Mouse (Mus musculus) neural tube, embryonic 15.5 days (tissue): ENCODE results near the gene Hc. TPM values are rescaled to one million over a fixed set of nuclear protein-coding genes. Genes with fewer than 3 reads are reported as not detected.

Experiments
- ATAC-seq: fragments of 200-750 bp; cut with Nextera tagmentation; 2 replicates; pipeline ENCODE4 v1.8.0; 2017; ENCODE audit warnings: mild to moderate bottlenecking, moderate TSS enrichment, moderate library complexity; ENCODE audit not compliant: low FRiP score
- H3K27ac ChIP-seq: fragments of 300-500 bp; sonication (generic); replicated peaks from 2 replicates; pipeline ENCODE4 v1.5.1; 2015; ENCODE audit warnings: mild to moderate bottlenecking, inconsistent platforms
- H3K27me3 ChIP-seq: fragments of 300-500 bp; sonication (generic); replicated peaks from 2 replicates; pipeline ENCODE4 v1.6.1; 2015; ENCODE audit warnings: inconsistent platforms
- H3K36me3 ChIP-seq: fragments of 300-500 bp; sonication (generic); 2 replicates; pipeline ENCODE4 v1.6.1; 2015; ENCODE audit warnings: inconsistent platforms
- H3K4me1 ChIP-seq: fragments of 300-500 bp; sonication (generic); 2 replicates; pipeline ENCODE4 v1.6.1; 2015; ENCODE audit warnings: inconsistent platforms
- H3K4me2 ChIP-seq: fragments of 300-500 bp; sonication (generic); 2 replicates; pipeline ENCODE4 v1.6.1; 2015; ENCODE audit warnings: inconsistent platforms, mild to moderate bottlenecking, moderate library complexity
- H3K4me3 ChIP-seq: fragments of 300-500 bp; sonication (generic); replicated peaks from 2 replicates; pipeline ENCODE4 v1.5.1; 2015; ENCODE audit warnings: mild to moderate bottlenecking, inconsistent platforms
- H3K9ac ChIP-seq: fragments of 300-500 bp; sonication (generic); replicated peaks from 2 replicates; pipeline ENCODE4 v1.6.1; 2015; ENCODE audit warnings: mild to moderate bottlenecking, inconsistent platforms
- H3K9me3 ChIP-seq: fragments of 300-500 bp; sonication (generic); replicated peaks from 2 replicates; pipeline ENCODE4 v1.6.1; 2016; ENCODE audit warnings: inconsistent platforms
- WGBS: fragments of 180-500 bp; shearing (Covaris S2); methylation state at CpG from one replicate; pipeline ENCODE4 v1.1.7; 2015; ENCODE audit warnings: mixed read lengths; 5-methylcytosine and 5-hydroxymethylcytosine counted together
- polyA plus RNA-seq: library from polyadenylated mRNA; unstranded; fragments of >200 nt; fragmentation: Nextera tagmentation; extraction: Ambion mirVana; gene quantifications from 2 replicates; pipeline ENCODE4 v1.2.1, GENCODE M21; 2015

Gene Hc
- polyA plus RNA-seq, 1 experiment from 2014 or later, result 0.61 TPM

DNA sequence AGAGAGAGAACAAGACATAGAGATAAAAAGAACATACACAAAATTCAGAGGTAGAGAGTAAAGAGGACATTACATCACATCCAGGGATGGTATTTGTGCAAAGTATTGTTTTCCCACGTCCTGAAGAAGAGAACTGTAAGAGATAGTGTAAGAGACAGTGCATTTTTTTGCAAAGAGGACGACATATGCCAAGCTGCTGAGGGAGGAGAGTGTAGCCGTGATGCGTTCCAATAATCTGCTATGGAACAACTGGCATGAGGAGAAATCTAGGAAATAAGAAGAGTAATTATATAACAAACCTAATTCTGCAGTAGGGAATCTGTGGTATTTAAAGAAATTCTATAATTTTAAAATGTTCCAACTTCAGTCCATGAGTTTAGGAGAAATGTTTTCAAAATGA, 26.2 kb upstream of the Hc start:
- H3K4me1 ChIP-seq, result no peaks in the 10 kb centered on the region
- H3K9me3 ChIP-seq, result no peaks in the 10 kb centered on the region
- H3K4me3 ChIP-seq, result no peak overlapping the region
- H3K9ac ChIP-seq, result no peak overlapping the region
- H3K4me2 ChIP-seq, result no peak overlapping the region
- WGBS, result 76% methylated on average over 4 of the region's 4 CpGs
- H3K36me3 ChIP-seq, result no peaks in the 10 kb centered on the region
- H3K27me3 ChIP-seq, result no peaks in the 10 kb centered on the region
- H3K27ac ChIP-seq, result no peak overlapping the region
- no peak for ATAC-seq

DNA sequence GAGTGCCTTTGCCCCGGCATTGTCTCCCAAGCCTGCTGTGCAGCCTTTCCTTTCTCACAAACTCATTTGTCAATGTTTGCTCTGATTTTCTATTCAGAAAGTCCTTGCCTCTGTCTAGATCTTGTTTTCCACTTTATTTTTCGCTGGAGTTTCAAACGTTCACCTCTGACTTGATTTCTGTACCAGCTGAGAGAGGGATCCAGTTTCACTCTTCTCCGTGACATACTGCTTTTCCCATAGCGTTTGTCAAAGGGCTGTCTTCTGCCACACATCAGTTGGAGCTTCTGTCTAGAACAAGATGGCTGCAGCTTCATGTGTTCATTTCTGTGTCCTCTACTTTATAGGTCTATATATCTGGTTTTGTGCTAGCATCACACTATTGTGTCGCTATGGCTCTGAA, 17.9 kb upstream of the Hc start:
- 72% methylated on average over 6 of the region's 6 CpGs for WGBS
- no peaks in the 10 kb centered on the region for H3K4me1 ChIP-seq
- H3K4me3 ChIP-seq, result no peak overlapping the region
- no peak overlapping the region for H3K27ac ChIP-seq
- no peak overlapping the region for H3K9ac ChIP-seq
- no peaks in the 10 kb centered on the region for H3K9me3 ChIP-seq
- no peak overlapping the region for H3K4me2 ChIP-seq
- H3K27me3 ChIP-seq, result no peaks in the 10 kb centered on the region
- no peak for ATAC-seq
- no peaks in the 10 kb centered on the region for H3K36me3 ChIP-seq

DNA sequence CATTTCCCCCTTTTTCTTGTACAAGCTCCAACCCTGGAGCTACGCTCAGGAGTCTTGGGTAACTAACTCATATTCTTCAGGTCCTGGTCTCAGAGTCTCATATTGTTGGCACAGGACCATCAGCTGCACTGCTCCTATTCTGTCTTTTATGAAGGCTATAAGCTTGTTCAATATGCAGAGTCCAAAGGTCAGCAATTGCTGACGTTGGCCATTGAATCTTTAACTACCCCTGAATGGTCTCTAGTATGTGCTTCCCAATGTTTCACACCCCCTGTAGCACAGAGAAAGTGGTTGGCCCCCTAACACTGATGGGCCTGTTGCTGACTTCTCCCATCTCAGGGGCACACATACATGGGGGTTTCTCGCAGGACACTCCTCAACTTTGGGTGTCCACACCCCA, 13.1 kb upstream of the Hc start:
- Histone ChIP-seq H3K9ac (no peak overlapping the region), H3K36me3 (no peaks in the 10 kb centered on the region), H3K4me2 (no peak overlapping the region), H3K4me1 (no peaks in the 10 kb centered on the region), H3K4me3 (no peak overlapping the region), H3K27me3 (no peaks in the 10 kb centered on the region), H3K27ac (no peak overlapping the region), H3K9me3 (0 out of 2 replicates have a peak, but pooled peaks cover 3% of the 10 kb centered on the region)
- ATAC-seq, result no peak
- 82% methylated on average over 3 of the region's 3 CpGs for WGBS

DNA sequence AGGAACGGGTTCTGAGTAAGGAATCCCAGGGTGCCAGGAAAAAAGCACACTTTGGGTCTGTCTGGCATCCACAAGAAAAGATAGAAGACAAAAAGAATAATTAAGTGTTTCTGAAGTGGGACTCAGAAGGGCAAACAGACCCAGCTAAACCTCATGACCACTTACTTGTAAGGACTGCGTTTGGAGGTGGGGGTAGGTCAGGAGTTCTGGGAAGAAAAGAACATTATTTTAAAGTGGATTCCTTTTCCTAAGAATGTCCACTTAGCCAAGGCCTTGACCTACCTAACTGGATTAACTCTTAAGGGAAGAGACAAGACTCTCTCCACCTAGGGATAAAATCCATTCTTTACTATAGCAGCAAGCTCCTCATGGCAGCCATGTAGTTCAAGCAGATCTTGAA, 11.3 kb upstream of the Hc start:
- no peak for ATAC-seq

DNA sequence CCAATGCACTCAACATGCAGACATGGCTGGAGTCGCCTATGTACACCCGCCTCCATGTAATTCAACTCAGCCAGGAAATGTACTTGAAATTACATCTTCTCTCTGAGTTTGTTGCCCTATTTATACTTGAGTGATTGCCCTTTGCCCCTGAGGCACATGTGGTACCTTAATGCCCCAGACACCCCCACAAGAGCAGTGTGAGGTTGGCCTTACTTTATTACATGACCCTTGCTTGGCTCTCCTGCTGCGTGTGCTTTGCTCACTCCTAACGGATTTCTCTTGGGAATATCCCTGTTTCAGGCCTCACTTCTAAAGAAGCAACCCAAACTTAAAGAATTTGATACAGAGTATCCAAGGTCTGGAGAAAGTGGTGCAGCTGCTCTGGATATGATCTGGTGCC, 9.0 kb upstream of the Hc start:
- H3K27ac ChIP-seq, result no peak overlapping the region
- no peaks in the 10 kb centered on the region for H3K27me3 ChIP-seq
- WGBS, result 86% methylated on average over 4 of the region's 4 CpGs
- H3K9ac ChIP-seq, result no peak overlapping the region
- no peak overlapping the region for H3K4me2 ChIP-seq
- H3K36me3 ChIP-seq, result no peaks in the 10 kb centered on the region
- H3K4me3 ChIP-seq, result no peak overlapping the region
- H3K4me1 ChIP-seq, result no peaks in the 10 kb centered on the region
- 0 out of 2 replicates have a peak, but pooled peaks cover 3% of the 10 kb centered on the region for H3K9me3 ChIP-seq
- no peak for ATAC-seq

More for the DNA sequence above, 11.3 kb upstream of the Hc start:
- Histone ChIP-seq H3K4me3 (no peak overlapping the region), H3K27me3 (no peaks in the 10 kb centered on the region), H3K9me3 (0 out of 2 replicates have a peak, but pooled peaks cover 3% of the 10 kb centered on the region), H3K4me1 (no peaks in the 10 kb centered on the region), H3K4me2 (no peak overlapping the region), H3K9ac (no peak overlapping the region), H3K36me3 (no peaks in the 10 kb centered on the region), H3K27ac (no peak overlapping the region)
- WGBS, result 56% methylated on average over 2 of the region's 2 CpGs

DNA sequence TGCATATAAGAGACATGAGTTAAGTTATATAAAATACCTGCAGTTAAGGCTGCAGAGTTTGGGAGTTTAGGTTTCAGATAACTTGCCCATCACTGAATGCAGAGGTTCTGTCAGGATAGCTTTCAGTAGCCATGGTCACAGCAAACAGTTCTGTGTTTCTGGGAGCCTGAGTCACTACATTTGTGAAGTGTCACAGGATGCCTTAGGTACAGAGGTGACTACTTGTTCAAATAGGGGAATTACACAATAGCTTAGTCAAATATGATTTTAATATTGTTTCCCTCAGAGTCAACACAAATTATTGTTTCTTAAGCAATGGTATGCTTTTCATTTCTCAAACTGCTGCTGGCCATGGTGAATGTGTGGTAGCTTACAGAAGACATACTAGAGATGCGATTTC, 7.9 kb upstream of the Hc start:
- no peak overlapping the region for H3K9ac ChIP-seq
- WGBS, result 97% methylated on average over 1 of the region's 1 CpGs
- H3K27me3 ChIP-seq, result no peaks in the 10 kb centered on the region
- ATAC-seq, result no peak
- no peaks in the 10 kb centered on the region for H3K36me3 ChIP-seq
- no peak overlapping the region for H3K4me2 ChIP-seq
- H3K4me3 ChIP-seq, result no peak overlapping the region
- H3K27ac ChIP-seq, result no peak overlapping the region
- H3K9me3 ChIP-seq, result 0 out of 2 replicates have a peak, but pooled peaks cover 3% of the 10 kb centered on the region
- H3K4me1 ChIP-seq, result no peaks in the 10 kb centered on the region

DNA sequence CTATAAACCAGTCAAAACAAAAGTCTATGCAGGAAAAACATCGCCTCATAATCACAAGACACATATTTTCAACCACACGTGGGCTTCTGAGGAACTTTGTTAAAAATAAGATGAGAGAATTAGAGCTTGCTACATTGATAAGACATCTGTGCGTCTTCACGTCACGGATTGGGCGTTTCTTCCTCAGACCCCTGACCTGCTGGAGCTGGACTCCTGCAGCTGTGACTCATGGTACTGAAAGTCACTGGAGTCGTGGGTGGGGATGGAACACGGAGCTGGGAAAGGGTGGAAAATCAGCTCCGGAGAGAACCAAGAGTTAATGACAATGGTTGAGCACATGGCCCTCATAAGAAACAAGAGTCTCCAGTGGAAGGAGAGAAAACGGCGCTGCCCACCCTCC, 5.9 kb upstream of the Hc start:
- no peak for ATAC-seq
- no peaks in the 10 kb centered on the region for H3K9me3 ChIP-seq
- no peak overlapping the region for H3K4me2 ChIP-seq
- H3K36me3 ChIP-seq, result no peaks in the 10 kb centered on the region
- H3K9ac ChIP-seq, result no peak overlapping the region
- no peak overlapping the region for H3K4me3 ChIP-seq
- H3K27ac ChIP-seq, result no peak overlapping the region
- H3K27me3 ChIP-seq, result no peaks in the 10 kb centered on the region
- WGBS, result 92% methylated on average over 11 of the region's 11 CpGs
- H3K4me1 ChIP-seq, result no peaks in the 10 kb centered on the region

DNA sequence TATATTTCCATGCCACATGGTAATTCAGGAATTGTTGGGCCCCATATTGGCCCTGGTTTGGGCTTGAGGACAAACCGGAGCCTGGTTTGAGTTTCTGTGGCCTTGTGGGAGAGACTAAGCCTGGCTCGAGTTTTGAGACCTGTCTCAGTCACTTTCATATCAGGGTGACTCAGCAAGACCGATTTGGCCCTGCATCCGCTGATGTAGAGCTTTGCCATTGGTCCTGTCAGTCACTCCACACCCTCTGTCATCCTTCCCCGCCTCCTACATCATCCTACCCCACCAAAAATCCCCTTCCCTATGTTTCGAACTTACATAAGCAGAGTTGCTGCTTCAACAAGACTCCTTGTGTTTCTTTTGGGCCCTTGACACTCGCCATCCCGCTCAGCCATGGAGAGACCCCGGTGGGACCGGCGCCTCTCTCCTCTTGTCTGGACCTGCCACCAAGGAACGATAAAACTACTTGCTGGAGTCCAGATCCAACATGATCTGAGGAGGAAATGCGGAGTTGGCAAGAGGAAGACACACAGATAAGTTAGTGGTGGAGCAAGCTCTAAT, 5.4 kb upstream of the Hc start:
- H3K9me3 ChIP-seq, result no peaks in the 10 kb centered on the region
- WGBS, result 90% methylated on average over 13 of the region's 13 CpGs
- H3K9ac ChIP-seq, result no peak overlapping the region
- H3K27ac ChIP-seq, result no peak overlapping the region
- H3K4me3 ChIP-seq, result no peak overlapping the region
- H3K4me2 ChIP-seq, result no peak overlapping the region
- H3K4me1 ChIP-seq, result no peaks in the 10 kb centered on the region
- H3K27me3 ChIP-seq, result no peaks in the 10 kb centered on the region
- H3K36me3 ChIP-seq, result no peaks in the 10 kb centered on the region
- ATAC-seq, result no peak

DNA sequence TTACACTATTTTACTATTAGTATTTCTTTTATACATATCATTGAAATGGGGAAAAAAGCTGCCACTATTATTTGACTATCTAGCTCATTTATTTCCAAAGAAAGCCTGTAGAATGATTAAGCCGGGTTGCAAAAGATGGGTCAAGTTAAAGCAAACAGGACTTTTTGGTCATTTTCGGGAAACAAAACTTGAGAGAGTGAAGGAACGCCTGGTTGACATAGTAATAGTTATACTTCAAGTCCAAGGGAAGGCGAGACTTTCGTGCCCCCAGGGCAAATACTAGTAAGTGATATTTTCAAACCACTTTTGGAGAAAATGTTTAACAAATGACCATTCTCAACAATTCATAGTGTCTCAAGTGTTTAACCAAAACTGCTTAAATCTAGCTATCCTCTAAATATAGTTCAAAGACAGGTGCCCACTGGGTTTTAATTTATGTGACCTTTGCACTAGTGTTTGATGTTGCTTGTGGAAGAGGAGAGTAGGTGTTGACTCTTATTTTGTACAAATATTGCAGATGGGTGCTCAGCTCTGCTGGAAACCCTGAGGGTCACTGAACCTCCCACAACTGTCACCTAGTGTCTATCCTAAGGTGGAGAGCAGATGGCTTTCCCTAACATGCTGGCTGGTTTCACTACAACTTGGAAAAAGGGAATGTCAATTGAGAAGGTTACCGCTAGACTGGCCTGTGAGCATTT, 2.2 kb upstream of the Hc start:
- Histone ChIP-seq H3K4me1 (no peaks in the 10 kb centered on the region), H3K36me3 (no peaks in the 10 kb centered on the region), H3K9ac (no peak overlapping the region), H3K4me2 (no peak overlapping the region), H3K27me3 (no peaks in the 10 kb centered on the region), H3K9me3 (no peaks in the 10 kb centered on the region), H3K4me3 (no peak overlapping the region), H3K27ac (no peak overlapping the region)
- 93% methylated on average over 6 of the region's 6 CpGs for WGBS
- ATAC-seq, result no peak

DNA sequence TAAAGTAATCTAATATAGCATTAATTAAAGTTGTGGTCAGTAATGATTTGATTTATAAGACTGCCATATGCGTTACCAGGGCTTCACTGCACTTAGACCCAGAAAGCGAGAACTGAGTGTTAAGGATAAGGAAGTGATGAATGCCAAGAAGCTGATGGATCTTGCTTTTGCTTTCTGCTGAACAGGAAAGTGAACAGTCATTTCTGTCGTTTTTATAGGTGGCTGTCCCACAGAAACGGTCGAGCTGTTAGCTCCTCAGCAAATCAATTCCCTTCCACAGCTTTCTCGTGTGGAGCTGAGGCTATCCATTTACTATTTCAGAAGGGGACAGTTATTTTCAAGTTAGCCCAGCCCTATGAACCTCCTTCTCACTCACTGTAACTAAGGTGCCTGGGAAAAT, 341 bp downstream of the Hc start:
- ATAC-seq, result no peak
- no peak overlapping the region for H3K4me2 ChIP-seq
- H3K27me3 ChIP-seq, result no peaks in the 10 kb centered on the region
- WGBS, result 75% methylated on average over 6 of the region's 6 CpGs
- no peak overlapping the region for H3K9ac ChIP-seq
- H3K36me3 ChIP-seq, result no peaks in the 10 kb centered on the region
- H3K9me3 ChIP-seq, result no peaks in the 10 kb centered on the region
- H3K27ac ChIP-seq, result no peak overlapping the region
- no peak overlapping the region for H3K4me3 ChIP-seq
- H3K4me1 ChIP-seq, result no peaks in the 10 kb centered on the region

DNA sequence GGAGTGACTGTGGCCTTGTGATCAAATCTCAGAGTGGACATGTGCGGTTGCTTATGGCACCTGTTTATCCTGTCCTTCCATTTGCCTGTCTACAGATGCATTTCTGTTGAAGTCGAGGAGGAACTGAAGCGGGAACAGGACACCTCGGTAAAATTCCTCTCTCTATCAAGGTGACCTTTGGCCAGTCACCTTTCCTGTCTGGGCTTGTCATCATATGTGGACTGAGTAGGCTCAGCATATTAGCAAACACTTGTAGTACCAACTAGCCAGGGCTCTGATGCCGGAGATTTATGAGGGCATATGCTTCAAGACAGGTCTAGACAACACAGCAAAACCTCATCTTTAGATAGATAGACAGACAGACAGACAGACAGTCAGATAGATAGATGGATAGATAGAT, 982 bp downstream of the Hc start:
- Histone ChIP-seq H3K36me3 (no peaks in the 10 kb centered on the region), H3K27me3 (no peaks in the 10 kb centered on the region), H3K27ac (no peak overlapping the region), H3K9ac (no peak overlapping the region), H3K4me1 (no peaks in the 10 kb centered on the region), H3K9me3 (no peaks in the 10 kb centered on the region), H3K4me2 (no peak overlapping the region), H3K4me3 (no peak overlapping the region)
- 93% methylated on average over 5 of the region's 5 CpGs for WGBS
- ATAC-seq, result no peak

DNA sequence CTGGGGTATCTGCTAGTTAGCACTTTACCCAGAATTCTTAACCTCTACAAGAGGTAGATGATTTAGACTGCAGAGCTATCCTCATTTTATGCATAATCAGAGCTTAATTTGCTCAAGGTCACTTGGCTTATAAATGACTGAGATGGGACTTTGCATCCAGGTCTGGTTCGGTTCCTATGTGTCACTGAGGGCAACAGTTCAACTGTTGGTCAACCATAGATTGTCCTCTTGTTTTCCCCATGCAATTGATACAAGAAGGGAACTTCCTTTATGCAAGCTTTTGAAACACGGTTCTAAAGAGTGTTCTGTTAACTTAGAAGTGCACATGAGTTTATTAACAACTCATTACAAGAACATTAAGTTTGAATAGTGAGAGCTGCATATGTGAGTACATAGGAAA, 2.9 kb downstream of the Hc start:
- Histone ChIP-seq H3K4me2 (no peak overlapping the region), H3K4me1 (no peaks in the 10 kb centered on the region), H3K36me3 (no peaks in the 10 kb centered on the region), H3K4me3 (no peak overlapping the region), H3K9me3 (no peaks in the 10 kb centered on the region), H3K9ac (no peak overlapping the region), H3K27me3 (no peaks in the 10 kb centered on the region), H3K27ac (no peak overlapping the region)
- WGBS, result 82% methylated on average over 2 of the region's 2 CpGs
- ATAC-seq, result no peak
